Mouse (Mus musculus) forebrain, embryonic 12.5 days (tissue): ENCODE data around the gene Plpp2. TPM values are rescaled to one million over a fixed set of nuclear protein-coding genes. Genes with fewer than 3 reads are reported as not detected.

ENCODE experiments used
- ATAC-seq: fragments of 200-750 bp; cut with Nextera tagmentation; 2 replicates; pipeline ENCODE4 v1.8.0; 2017; ENCODE audit warnings: moderate TSS enrichment; ENCODE audit not compliant: low FRiP score
- H3K27ac ChIP-seq: fragments of 300-500 bp; sonication (generic); 2 replicates; pipeline ENCODE4 v1.5.1; 2016; ENCODE audit warnings: mild to moderate bottlenecking
- H3K27me3 ChIP-seq: fragments of 300-500 bp; sonication (generic); 2 replicates; pipeline ENCODE4 v1.6.1; 2016; ENCODE audit warnings: mild to moderate bottlenecking
- H3K36me3 ChIP-seq: fragments of 300-500 bp; sonication (generic); replicated peaks from 2 replicates; pipeline ENCODE4 v1.6.1; 2016; ENCODE audit warnings: mild to moderate bottlenecking
- H3K4me1 ChIP-seq: fragments of 300-500 bp; sonication (generic); 2 replicates; pipeline ENCODE4 v1.6.1; 2016
- H3K4me2 ChIP-seq: fragments of 300-500 bp; sonication (generic); 2 replicates; pipeline ENCODE4 v1.6.1; 2016; ENCODE audit warnings: mild to moderate bottlenecking, moderate library complexity
- H3K4me3 ChIP-seq: fragments of 300-500 bp; sonication (generic); replicated peaks from 2 replicates; pipeline ENCODE4 v1.5.1; 2016; ENCODE audit warnings: mild to moderate bottlenecking
- H3K9ac ChIP-seq: fragments of 300-500 bp; sonication (generic); 2 replicates; pipeline ENCODE4 v1.6.1; 2016; ENCODE audit warnings: mild to moderate bottlenecking
- H3K9me3 ChIP-seq: fragments of 300-500 bp; sonication (generic); 2 replicates; pipeline ENCODE4 v1.6.1; 2016
- WGBS: fragments of 180-500 bp; shearing (Covaris S2); methylation state at CpG from one replicate; pipeline ENCODE4 v1.1.7; 2016; 5-methylcytosine and 5-hydroxymethylcytosine counted together
- polyA plus RNA-seq: library from polyadenylated mRNA; unstranded; fragments of >200 nt; fragmentation: Nextera tagmentation; extraction: Ambion mirVana; gene quantifications from 2 replicates; pipeline ENCODE4 v1.2.1, GENCODE M21; 2016

Plpp2 gene
- polyA plus RNA-seq = 9.2 and 10.6 TPM in 2 replicates

DNA sequence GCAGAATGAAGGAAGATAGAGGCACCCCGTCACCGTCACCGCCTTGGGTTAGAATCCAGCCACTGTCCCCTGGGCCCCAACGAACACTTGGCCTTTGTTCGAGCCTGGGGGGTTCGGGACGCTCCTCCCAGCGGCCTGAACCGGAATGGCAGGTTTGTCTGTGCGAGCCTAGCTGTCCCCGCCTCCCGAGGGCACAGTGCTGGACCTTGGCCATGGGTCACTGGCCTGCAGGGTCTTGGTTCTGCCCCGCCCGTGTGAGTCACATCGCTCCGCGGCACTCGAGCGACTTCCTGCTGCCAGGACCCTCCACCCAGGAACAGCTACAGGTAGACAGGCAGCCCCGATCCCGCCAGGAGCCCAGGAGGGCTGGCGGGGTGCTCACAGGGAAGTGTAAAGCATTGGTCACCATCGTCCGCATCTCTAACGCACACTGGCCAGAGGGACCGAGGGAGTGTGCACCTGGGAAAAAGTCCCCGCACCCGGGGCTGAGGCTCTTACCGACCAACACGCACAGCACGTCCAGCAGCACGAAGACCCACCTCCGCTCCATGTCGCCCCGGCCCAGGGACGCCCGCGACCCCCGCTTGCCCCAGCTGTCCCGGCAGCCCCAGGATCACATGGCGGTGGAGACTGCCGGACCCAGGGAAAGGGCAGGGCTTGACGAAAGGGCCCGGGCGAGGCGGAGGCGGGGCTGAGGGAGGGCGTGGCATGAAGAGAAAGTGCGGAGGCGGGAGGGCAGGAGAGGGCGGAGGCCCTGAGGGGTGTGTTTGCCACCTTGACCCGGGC is at the start of gene Plpp2:
TSS of gene Plpp2 (minus strand) at position 671 of the 786 bp plus-strand sequence.
- no peak within 1 kb of the TSS for H3K27ac ChIP-seq
- peaks cover 13% of the 10 kb centered on the region; the same call in 1 of the 2 replicates for H3K4me1 ChIP-seq
- peak within 1 kb of the TSS; percentile 60 for H3K4me3 ChIP-seq

DNA sequence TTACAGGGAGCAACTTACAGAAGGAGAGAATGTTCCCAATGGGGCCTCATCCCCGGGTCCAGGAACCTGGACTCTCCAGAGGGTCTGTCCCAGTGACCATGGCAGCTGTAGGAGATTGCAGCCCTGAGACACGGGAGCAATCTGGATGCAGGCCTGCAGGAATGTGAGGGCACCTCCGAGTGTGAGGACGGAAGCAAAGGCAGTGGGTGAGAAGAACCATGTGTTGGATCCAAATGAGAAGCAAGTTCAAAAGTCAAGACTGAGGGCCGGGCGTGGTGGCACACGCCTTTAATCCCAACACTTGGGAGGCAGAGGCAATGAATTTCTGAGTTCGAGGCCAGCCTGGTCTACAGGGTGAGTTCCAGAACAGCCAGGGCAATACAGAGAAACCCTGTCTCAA is 47.9 kb upstream of the Plpp2 start:
- H3K27me3 ChIP-seq = peaks cover 6% of the 10 kb centered on the region; the same call in 1 of the 2 replicates
- no peak for ATAC-seq

More for the DNA sequence above, at the start of gene Plpp2:
- under 1% methylated on average over 52 of the region's 52 CpGs for WGBS
- peak within 1 kb of the TSS; percentile 96 for H3K4me2 ChIP-seq
- peak; percentile 67 for ATAC-seq
- peak within 1 kb of the TSS; percentile 63 for H3K9ac ChIP-seq
- H3K36me3 ChIP-seq = peaks cover 5% of the 10 kb centered on the region
- no peaks in the 10 kb centered on the region for H3K9me3 ChIP-seq
- peaks cover 13% of the 10 kb centered on the region; the same call in 1 of the 2 replicates for H3K27me3 ChIP-seq

DNA sequence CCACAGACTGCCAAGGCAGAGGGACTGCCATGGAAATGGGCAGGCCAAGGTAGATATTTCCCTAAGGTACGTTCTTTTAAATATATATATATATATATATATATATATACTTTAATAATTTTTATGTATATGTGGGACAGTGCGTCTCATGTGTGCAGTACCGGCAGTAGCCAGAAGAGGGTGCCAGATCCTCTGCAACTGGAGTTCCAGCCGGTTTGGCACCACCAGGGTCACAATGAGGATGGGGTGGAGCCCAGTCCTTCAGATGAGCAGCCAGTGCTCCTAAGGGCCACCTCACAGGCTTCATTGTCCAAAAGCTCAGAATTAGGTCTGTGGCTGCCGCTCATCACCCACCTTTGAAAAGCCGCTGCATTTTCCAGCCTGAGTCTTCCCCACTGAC is 47.2 kb upstream of the Plpp2 start:
- H3K4me1 ChIP-seq = no peaks in the 10 kb centered on the region
- H3K36me3 ChIP-seq = no peaks in the 10 kb centered on the region
- H3K9ac ChIP-seq = no peak overlapping the region
- peaks cover 6% of the 10 kb centered on the region; the same call in 1 of the 2 replicates for H3K27me3 ChIP-seq
- no peaks in the 10 kb centered on the region for H3K9me3 ChIP-seq
- no peak overlapping the region for H3K4me2 ChIP-seq
- ATAC-seq = no peak
- H3K4me3 ChIP-seq = no peak overlapping the region
- 39% methylated on average over 6 of the region's 6 CpGs for WGBS
- no peak overlapping the region for H3K27ac ChIP-seq

More for the DNA sequence above, 47.9 kb upstream of the Plpp2 start:
- Histone ChIP-seq H3K9me3 (no peaks in the 10 kb centered on the region), H3K4me1 (no peaks in the 10 kb centered on the region), H3K27ac (no peak overlapping the region), H3K36me3 (no peaks in the 10 kb centered on the region), H3K9ac (no peak overlapping the region), H3K4me3 (no peak overlapping the region), H3K4me2 (no peak overlapping the region)
- WGBS = 88% methylated on average over 8 of the region's 8 CpGs

DNA sequence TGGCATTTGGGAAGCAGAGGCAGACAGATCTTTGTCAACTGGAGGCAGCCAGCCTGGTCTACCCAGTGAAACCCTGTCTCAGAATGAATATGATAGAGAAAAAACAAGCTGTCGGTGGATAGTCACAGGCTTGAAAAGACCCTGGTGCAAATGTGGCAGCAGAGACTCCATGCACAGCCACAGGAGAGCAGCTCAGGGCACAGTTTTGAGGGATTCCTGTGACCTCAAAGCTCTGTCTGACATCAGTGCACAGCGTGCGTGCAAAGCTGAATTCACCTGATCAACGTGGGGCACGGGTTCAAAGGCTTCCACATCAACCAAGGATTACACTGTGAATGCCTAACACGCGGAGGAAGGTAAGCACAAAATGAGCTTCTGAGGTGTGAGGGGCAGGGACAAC is 46.8 kb upstream of the Plpp2 start:
- WGBS = 67% methylated on average over 7 of the region's 7 CpGs

DNA sequence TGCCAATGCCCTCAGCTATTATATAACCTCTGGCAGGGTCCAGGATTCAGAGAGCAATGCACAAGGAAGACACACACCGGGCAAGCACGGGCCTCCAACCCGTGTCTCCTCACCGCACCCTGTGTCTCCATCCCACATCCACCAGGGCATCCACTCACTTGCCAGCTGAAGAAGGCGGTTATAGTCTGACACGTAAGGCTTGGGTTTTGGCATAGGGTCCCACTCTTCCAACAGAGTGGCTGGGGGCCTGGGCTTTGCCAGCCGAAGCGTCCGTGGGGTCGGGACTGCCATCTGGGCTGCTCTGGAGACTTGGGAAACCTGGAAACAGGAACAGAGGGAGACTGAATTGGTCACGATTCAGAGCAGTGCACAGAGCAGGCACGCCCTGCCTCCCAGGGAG is 46.2 kb upstream of the Plpp2 start:
- 78% methylated on average over 12 of the region's 12 CpGs for WGBS
- H3K36me3 ChIP-seq = no peaks in the 10 kb centered on the region

More for the DNA sequence above, 46.8 kb upstream of the Plpp2 start:
- H3K9ac ChIP-seq = no peak overlapping the region
- H3K27me3 ChIP-seq = peaks cover 6% of the 10 kb centered on the region; the same call in 1 of the 2 replicates
- H3K27ac ChIP-seq = no peak overlapping the region
- H3K4me2 ChIP-seq = no peak overlapping the region
- H3K4me1 ChIP-seq = no peaks in the 10 kb centered on the region
- H3K36me3 ChIP-seq = no peaks in the 10 kb centered on the region
- ATAC-seq = no peak
- H3K9me3 ChIP-seq = no peaks in the 10 kb centered on the region
- H3K4me3 ChIP-seq = no peak overlapping the region

DNA sequence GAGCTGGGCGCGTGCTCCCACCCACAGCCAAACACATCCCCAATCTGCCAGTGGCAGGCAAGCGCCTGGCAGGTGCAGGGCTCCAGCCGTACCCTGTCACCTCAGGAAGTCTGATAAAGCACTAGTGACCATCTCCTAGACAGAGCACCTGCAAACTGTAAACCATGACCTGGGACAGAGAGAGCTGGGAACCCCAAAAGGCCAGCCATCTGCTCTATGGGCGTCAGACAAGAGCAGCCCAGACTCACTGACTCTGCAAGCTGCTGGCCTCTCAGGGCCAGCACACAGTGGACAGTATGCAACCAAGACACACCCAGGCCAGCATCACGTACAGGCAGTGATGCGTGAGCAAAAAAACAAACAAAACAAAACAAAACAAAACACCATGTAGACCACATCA is 45.3 kb upstream of the Plpp2 start:
- H3K27me3 ChIP-seq = peaks cover 6% of the 10 kb centered on the region; the same call in 1 of the 2 replicates
- H3K4me3 ChIP-seq = no peak overlapping the region
- no peak for ATAC-seq
- H3K36me3 ChIP-seq = no peaks in the 10 kb centered on the region
- no peak overlapping the region for H3K4me2 ChIP-seq
- WGBS = 75% methylated on average over 7 of the region's 7 CpGs
- H3K9ac ChIP-seq = no peak overlapping the region
- H3K9me3 ChIP-seq = no peaks in the 10 kb centered on the region
- no peak overlapping the region for H3K27ac ChIP-seq
- H3K4me1 ChIP-seq = no peaks in the 10 kb centered on the region

More for the DNA sequence above, 46.2 kb upstream of the Plpp2 start:
- Histone ChIP-seq H3K9me3 (no peaks in the 10 kb centered on the region), H3K4me1 (no peaks in the 10 kb centered on the region), H3K27ac (no peak overlapping the region), H3K9ac (no peak overlapping the region), H3K4me3 (no peak overlapping the region), H3K27me3 (peaks cover 6% of the 10 kb centered on the region; the same call in 1 of the 2 replicates), H3K4me2 (no peak overlapping the region)
- ATAC-seq = no peak

DNA sequence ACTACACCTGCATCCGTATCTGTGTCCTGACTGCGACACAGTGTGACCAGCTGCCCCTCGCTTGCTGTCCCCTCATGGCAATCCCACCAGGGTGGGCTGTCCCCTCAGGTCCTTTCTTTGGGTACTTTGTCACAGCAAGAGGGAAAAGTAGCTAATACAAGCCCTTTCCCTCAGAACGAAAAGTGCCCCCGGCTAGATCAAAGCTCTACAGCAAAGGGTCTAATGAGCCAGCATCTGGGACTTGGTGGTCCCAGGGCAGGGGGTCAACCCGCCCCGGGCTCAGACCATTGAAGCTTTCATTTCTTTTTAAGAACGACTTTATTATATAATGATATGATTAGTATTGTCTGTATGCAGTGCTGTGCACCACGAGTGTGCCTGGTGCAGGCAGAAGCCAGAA is 44.7 kb upstream of the Plpp2 start:
- no peak for ATAC-seq
- no peak overlapping the region for H3K4me3 ChIP-seq
- H3K9ac ChIP-seq = no peak overlapping the region
- no peak overlapping the region for H3K4me2 ChIP-seq
- H3K36me3 ChIP-seq = no peaks in the 10 kb centered on the region
- no peaks in the 10 kb centered on the region for H3K9me3 ChIP-seq
- peaks cover 6% of the 10 kb centered on the region; the same call in 1 of the 2 replicates for H3K27me3 ChIP-seq
- WGBS = 42% methylated on average over 9 of the region's 9 CpGs
- no peaks in the 10 kb centered on the region for H3K4me1 ChIP-seq
- H3K27ac ChIP-seq = no peak overlapping the region

DNA sequence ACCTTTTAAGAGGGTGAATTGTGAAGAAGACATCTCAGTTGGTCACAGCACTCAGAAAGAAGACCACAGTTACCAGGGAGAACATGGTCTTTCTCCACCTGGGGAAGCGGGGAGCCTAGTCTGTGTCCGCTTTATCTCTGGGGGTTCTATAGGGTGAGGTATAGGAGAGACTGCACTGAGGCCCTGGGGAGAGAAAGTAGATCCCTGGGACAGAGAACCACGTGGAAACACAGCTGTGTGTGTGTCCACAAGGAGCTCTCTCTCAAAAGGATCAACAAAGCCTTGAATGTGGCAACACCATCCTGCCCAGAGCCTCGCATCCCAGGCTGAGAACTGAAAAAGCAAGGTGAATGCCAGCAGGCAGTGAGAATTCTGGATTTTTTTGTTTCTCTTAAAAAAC is 43.8 kb upstream of the Plpp2 start:
- 70% methylated on average over 4 of the region's 4 CpGs for WGBS
- Histone ChIP-seq H3K4me2 (no peak overlapping the region), H3K27ac (no peak overlapping the region), H3K36me3 (no peaks in the 10 kb centered on the region), H3K27me3 (peaks cover 6% of the 10 kb centered on the region; the same call in 1 of the 2 replicates), H3K4me1 (no peaks in the 10 kb centered on the region), H3K9me3 (no peaks in the 10 kb centered on the region), H3K9ac (no peak overlapping the region), H3K4me3 (no peak overlapping the region)
- ATAC-seq = no peak

DNA sequence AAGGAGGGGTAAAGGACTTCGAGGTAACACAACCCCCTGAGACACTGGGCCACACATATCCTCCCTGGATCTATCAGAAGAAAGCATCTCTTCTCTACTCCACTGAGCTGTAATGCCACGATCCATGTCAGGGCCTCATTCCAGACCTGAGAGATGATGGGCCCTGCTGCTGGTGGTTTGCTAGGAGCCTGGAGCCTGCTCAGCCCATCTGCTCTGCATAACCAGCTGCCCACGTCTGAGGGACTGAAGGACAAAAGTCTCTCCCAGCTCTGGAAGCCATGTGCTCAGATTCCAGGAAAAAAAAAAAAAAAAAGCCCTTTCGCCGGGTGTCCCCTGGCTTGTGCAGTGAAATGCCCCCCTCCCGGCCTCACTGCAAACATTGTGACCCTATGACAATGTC is 42.2 kb upstream of the Plpp2 start:
- no peak overlapping the region for H3K9ac ChIP-seq
- H3K4me1 ChIP-seq = no peaks in the 10 kb centered on the region
- H3K4me2 ChIP-seq = no peak overlapping the region
- no peaks in the 10 kb centered on the region for H3K9me3 ChIP-seq
- H3K27ac ChIP-seq = no peak overlapping the region
- peaks cover 6% of the 10 kb centered on the region; the same call in 1 of the 2 replicates for H3K27me3 ChIP-seq
- H3K36me3 ChIP-seq = no peaks in the 10 kb centered on the region
- no peak overlapping the region for H3K4me3 ChIP-seq
- no peak for ATAC-seq
- 79% methylated on average over 6 of the region's 6 CpGs for WGBS

DNA sequence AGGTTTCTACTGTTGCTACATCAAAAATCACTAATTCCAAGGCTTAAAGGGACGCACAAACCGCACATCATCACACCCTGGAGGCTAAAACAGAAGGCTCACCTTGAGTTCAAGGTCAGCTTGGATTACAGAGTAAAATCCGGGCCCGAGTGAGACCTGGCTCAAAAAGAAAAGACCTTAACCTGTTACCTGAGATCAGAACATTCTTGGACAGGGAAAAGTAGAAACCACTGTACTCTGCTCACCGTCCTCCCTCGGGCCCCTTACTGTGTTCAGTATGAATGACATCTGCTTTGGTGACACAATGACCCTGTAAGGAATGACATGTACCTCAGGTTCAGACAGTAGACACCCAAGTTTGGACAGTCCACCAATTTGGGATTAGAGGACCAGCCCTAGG is 41.2 kb upstream of the Plpp2 start:
- Histone ChIP-seq H3K27ac (no peak overlapping the region), H3K9me3 (no peaks in the 10 kb centered on the region), H3K4me3 (no peak overlapping the region), H3K36me3 (no peaks in the 10 kb centered on the region), H3K4me2 (no peak overlapping the region), H3K9ac (no peak overlapping the region), H3K27me3 (peaks cover 3% of the 10 kb centered on the region; the same call in 1 of the 2 replicates), H3K4me1 (no peaks in the 10 kb centered on the region)
- no peak for ATAC-seq
- WGBS = 92% methylated on average over 6 of the region's 6 CpGs

DNA sequence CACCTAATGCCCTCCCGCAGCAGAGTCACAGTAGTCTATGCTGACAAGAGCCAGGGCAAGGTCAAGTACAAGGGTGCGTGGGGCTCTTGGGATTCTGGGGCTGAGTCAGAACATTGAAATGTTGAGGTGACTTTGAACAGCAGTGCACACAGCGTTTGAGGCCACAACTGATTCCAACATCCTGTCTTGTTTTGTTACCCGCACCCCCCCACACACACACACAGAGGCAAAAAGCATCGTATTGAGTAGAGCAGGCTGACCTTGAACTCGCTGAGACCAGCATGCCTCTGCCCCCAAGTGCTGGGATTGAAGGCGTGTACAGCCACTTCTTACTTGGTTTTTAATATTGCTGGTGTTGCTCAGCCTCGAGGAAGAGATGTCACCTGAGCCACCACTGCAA is 40.8 kb upstream of the Plpp2 start:
- 76% methylated on average over 8 of the region's 8 CpGs for WGBS
- no peak for ATAC-seq

DNA sequence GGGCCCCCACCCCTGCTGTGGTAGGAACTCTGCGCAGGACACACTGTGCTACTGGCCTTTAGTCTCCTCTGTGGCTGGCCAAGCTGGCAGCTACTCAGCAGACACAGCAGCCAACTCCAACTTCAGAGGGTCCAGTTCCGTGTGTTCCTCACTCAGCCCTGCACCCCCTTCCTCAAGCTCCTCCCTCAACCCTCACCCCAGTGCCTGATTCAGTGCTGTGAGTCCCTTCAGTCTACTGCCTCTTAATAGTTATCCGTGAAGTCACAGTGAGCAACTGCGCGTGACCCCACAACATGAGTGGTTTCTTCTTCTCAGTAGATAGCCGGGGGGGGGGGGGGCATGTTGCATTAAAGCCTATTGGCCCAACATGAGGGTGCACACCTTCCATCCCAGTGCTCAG is 40.0 kb upstream of the Plpp2 start:
- ATAC-seq = no peak
- Histone ChIP-seq H3K4me1 (no peaks in the 10 kb centered on the region), H3K36me3 (no peaks in the 10 kb centered on the region), H3K4me3 (no peak overlapping the region), H3K4me2 (no peak overlapping the region), H3K9me3 (no peaks in the 10 kb centered on the region), H3K27ac (no peak overlapping the region), H3K9ac (no peak overlapping the region), H3K27me3 (no peaks in the 10 kb centered on the region)
- WGBS = 89% methylated on average over 6 of the region's 6 CpGs

More for the DNA sequence above, 40.8 kb upstream of the Plpp2 start:
- H3K36me3 ChIP-seq = no peaks in the 10 kb centered on the region
- no peaks in the 10 kb centered on the region for H3K27me3 ChIP-seq
- H3K27ac ChIP-seq = no peak overlapping the region
- H3K4me3 ChIP-seq = no peak overlapping the region
- H3K9ac ChIP-seq = no peak overlapping the region
- H3K9me3 ChIP-seq = no peaks in the 10 kb centered on the region
- H3K4me2 ChIP-seq = no peak overlapping the region
- no peaks in the 10 kb centered on the region for H3K4me1 ChIP-seq

DNA sequence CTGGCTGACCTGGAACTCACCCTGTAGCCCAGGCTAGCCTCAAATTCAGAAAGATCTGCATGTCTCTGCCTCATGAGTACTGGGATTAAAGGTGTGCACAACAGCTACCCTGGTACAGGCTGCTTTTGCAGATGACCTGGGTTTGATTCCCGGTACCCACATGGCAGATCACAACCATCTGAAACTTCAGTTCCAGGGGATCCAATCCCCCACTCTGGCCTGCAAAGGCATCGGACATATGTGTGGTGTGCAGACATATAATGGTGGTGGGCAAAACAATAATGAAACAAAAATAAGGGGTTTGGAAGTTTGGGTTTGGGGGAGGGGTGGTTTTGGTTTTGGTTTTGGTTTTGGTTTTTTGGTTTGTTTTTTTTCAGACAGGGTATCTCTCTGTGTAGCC is 37.7 kb upstream of the Plpp2 start:
- Histone ChIP-seq H3K4me3 (no peak overlapping the region), H3K27ac (no peak overlapping the region), H3K9me3 (no peaks in the 10 kb centered on the region), H3K4me2 (no peak overlapping the region), H3K4me1 (no peaks in the 10 kb centered on the region), H3K27me3 (no peaks in the 10 kb centered on the region), H3K9ac (no peak overlapping the region), H3K36me3 (no peaks in the 10 kb centered on the region)
- WGBS = 95% methylated on average over 2 of the region's 2 CpGs
- no peak for ATAC-seq
